Mouse (Mus musculus) gastrocnemius, postnatal 4 days (tissue): ENCODE data around the gene Gm13691. TPM values are rescaled to one million over a fixed set of nuclear protein-coding genes. Genes with fewer than 3 reads are reported as not detected.
"Not testable (repeated sequence)": the region's sequence is repeated elsewhere in the genome, so short reads cannot be mapped to it uniquely, and the experiment has no call there.

Source experiments
- DNase-seq, 2 experiments: peaks; one replicate each; pipeline ENCODE4 v3.0.0; 2021 to 2022; ENCODE audit warnings: low spot score in 2 of 2, mixed read lengths in 2 of 2
- long read RNA-seq, 2 experiments: library from polyadenylated mRNA; stranded (forward); transcript quantifications; one replicate each; pipeline ENCODE4 v2.0.0; 2021
- total RNA-seq, 2 experiments: library from RNA; stranded (reverse); gene quantifications; 2 replicates each; pipeline ENCODE4 v1.2.3; 2021

The Gm13691 gene
- 1 to 10 TPM; 1.2 to 1.5 TPM for total RNA-seq
- long read RNA-seq, experiment 1, partial matches to known transcripts: 0 of 1 reads
- long read RNA-seq, experiment 1, other reads (novel, unspliced or antisense): 0 of 1 reads
- long read RNA-seq, experiment 2: 0 reads

DNA sequence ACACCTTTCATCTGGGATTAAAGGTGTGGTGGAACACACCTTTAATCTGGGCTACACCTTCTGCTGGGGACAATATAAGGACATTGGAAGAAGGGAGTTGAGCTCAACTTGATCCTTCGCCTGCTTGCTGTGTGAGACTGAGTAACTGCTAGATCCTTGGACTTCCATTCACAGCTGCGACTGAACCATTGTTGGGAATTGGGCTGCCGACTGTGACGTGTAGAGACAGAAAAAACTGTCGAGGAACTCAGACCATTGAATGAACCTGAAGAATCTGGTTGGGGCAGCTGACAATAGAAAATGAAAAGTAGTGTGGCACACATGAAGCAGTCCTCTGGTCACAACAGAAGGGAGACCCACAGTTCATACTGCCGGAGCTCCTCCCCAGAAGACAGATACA lies at the start of gene Gm13691:
Gene Gm13691 (plus strand): TSS at position 301 of the 400 bp plus-strand sequence.
- DNase-seq: not testable (repeated sequence)

DNA sequence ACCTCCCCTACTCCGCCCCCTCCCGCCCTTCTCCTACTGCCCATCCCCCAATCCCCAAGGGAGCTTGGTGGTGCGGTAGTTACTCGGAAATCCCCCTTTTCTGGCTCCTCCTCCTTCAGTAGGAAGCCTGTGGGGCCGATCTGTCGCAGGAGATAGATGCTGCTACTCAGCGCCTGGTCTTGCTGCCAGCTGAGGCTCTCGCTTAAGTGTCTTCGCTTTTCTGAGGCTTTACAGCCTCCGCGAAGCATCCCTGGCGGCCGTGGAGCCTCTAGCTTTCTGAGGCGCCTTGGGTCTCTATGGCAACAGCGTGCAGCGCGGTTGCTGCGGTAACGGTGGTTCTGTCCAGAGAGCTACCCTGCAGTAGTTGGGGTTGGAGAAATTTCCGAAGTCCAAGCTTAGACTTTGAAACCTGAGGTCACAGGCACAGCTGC lies 49.4 kb upstream of the Gm13691 start, which contains the start of gene Zswim2:
Gene Zswim2 (minus strand): TSS at position 298 of the 431 bp plus-strand sequence.
- DNase-seq: peak in 1 of 2 experiments; percentile 36

DNA sequence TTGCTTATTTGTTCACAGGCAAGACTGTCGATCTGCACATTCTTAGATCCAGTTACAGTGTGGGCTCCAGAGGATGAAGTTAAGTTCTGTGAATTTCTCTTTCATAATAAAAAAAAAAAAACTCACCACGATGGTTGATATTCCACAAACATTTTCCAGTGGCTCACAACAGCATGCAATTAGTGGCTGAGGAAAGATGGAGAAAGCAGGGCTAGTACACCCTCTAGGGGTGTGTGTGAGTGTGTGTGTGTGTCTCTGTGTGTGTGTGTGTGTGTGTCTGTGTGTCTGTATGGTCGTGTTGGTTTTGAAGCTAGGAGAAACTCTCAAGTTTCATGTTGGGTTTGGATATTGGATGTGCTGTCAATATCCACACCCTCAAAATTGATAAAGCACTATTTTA lies 49.0 kb upstream of the Gm13691 start:
- DNase-seq: no peak

DNA sequence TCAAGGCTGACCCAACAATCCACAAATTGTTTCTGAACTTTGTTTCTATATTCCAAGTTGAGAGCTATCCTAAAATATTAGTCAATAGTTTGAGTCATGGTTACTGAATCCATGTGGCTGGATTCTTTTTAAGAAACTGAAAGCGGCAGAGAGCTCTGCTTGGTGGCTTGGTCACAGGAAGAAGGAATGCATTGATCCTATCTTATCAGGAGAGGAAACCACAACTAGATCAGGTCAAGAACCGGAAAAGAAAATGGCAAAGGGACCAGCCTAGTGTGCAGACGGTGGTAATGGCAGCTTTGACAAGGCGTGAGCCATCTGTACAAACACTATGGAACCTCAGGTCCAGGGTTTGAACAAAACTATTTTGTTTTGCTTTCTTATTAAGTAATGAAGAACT lies 48.6 kb upstream of the Gm13691 start:
- DNase-seq: no peak

DNA sequence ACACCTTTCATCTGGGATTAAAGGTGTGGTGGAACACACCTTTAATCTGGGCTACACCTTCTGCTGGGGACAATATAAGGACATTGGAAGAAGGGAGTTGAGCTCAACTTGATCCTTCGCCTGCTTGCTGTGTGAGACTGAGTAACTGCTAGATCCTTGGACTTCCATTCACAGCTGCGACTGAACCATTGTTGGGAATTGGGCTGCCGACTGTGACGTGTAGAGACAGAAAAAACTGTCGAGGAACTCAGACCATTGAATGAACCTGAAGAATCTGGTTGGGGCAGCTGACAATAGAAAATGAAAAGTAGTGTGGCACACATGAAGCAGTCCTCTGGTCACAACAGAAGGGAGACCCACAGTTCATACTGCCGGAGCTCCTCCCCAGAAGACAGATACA lies 35.0 kb upstream of the Gm13691 start, which contains the start of gene Gm13698:
Gene Gm13698 (plus strand): TSS at position 301 of the 400 bp plus-strand sequence.
- DNase-seq: not testable (repeated sequence)

DNA sequence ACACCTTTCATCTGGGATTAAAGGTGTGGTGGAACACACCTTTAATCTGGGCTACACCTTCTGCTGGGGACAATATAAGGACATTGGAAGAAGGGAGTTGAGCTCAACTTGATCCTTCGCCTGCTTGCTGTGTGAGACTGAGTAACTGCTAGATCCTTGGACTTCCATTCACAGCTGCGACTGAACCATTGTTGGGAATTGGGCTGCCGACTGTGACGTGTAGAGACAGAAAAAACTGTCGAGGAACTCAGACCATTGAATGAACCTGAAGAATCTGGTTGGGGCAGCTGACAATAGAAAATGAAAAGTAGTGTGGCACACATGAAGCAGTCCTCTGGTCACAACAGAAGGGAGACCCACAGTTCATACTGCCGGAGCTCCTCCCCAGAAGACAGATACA lies 29.1 kb upstream of the Gm13691 start, which contains the start of gene Gm13693:
Gene Gm13693 (plus strand): TSS at position 301 of the 400 bp plus-strand sequence.
- not testable (repeated sequence) for DNase-seq

DNA sequence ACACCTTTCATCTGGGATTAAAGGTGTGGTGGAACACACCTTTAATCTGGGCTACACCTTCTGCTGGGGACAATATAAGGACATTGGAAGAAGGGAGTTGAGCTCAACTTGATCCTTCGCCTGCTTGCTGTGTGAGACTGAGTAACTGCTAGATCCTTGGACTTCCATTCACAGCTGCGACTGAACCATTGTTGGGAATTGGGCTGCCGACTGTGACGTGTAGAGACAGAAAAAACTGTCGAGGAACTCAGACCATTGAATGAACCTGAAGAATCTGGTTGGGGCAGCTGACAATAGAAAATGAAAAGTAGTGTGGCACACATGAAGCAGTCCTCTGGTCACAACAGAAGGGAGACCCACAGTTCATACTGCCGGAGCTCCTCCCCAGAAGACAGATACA lies 23.3 kb upstream of the Gm13691 start, which contains the start of gene Gm13695:
Gene Gm13695 (plus strand): TSS at position 301 of the 400 bp plus-strand sequence.
- not testable (repeated sequence) for DNase-seq

DNA sequence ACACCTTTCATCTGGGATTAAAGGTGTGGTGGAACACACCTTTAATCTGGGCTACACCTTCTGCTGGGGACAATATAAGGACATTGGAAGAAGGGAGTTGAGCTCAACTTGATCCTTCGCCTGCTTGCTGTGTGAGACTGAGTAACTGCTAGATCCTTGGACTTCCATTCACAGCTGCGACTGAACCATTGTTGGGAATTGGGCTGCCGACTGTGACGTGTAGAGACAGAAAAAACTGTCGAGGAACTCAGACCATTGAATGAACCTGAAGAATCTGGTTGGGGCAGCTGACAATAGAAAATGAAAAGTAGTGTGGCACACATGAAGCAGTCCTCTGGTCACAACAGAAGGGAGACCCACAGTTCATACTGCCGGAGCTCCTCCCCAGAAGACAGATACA lies 17.5 kb upstream of the Gm13691 start, which contains the start of gene Gm13696:
Gene Gm13696 (plus strand): TSS at position 301 of the 400 bp plus-strand sequence.
- not testable (repeated sequence) for DNase-seq

DNA sequence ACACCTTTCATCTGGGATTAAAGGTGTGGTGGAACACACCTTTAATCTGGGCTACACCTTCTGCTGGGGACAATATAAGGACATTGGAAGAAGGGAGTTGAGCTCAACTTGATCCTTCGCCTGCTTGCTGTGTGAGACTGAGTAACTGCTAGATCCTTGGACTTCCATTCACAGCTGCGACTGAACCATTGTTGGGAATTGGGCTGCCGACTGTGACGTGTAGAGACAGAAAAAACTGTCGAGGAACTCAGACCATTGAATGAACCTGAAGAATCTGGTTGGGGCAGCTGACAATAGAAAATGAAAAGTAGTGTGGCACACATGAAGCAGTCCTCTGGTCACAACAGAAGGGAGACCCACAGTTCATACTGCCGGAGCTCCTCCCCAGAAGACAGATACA lies 11.7 kb upstream of the Gm13691 start, which contains the start of gene Gm13694:
Gene Gm13694 (plus strand): TSS at position 301 of the 400 bp plus-strand sequence.
- not testable (repeated sequence) for DNase-seq

DNA sequence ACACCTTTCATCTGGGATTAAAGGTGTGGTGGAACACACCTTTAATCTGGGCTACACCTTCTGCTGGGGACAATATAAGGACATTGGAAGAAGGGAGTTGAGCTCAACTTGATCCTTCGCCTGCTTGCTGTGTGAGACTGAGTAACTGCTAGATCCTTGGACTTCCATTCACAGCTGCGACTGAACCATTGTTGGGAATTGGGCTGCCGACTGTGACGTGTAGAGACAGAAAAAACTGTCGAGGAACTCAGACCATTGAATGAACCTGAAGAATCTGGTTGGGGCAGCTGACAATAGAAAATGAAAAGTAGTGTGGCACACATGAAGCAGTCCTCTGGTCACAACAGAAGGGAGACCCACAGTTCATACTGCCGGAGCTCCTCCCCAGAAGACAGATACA lies 5.9 kb upstream of the Gm13691 start, which contains the start of gene Gm13697:
Gene Gm13697 (plus strand): TSS at position 301 of the 400 bp plus-strand sequence.
- not testable (repeated sequence) for DNase-seq

DNA sequence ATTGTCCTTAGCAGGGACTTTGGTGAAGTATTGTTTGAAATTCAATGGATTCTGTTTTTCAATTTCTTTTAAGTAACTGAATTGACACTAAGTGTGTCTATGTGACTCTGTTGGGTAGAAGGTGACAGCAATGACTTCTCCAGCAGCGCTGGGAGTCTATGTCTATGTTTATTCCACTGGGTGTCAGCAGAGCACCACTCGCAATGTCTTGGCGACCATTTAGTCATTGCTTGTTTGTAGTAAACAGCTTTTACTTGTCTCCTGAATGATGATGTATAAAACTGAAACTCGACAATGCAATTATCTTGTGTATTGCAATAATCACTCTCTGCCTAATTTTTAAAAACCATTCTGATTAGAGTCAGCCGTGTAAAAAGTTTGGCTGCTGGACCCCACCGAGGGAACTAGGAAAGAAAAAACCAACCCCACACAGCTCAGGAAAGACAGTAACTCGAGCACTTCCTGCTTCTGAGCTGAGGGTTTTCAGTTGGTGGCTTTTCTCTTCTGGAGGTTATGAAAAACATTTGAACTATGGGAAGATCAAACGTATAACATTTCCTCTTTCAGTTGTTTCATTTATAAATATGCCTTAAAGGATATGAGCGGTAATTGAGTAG lies 3.4 kb downstream of the Gm13691 start:
- not testable (repeated sequence) for DNase-seq

DNA sequence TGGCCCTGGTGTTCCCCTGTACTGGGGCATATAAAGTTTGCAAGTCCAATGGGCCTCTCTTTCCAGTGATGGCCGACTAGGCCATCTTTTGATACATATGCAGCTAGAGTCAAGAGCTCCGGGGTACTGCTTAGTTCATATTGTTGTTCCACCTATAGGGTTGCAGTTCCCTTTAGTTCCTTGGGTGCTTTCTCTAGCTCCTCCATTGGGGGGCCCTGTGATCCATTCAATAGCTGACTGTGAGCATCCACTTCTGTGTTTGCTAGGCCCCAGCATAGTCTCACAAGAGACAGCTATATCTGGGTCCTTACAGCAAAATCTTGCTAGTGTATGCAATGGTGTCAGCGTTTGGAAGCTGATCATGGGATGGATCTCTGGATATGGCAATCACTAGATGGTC lies 4.2 kb downstream of the Gm13691 start:
- DNase-seq: not testable (repeated sequence)

DNA sequence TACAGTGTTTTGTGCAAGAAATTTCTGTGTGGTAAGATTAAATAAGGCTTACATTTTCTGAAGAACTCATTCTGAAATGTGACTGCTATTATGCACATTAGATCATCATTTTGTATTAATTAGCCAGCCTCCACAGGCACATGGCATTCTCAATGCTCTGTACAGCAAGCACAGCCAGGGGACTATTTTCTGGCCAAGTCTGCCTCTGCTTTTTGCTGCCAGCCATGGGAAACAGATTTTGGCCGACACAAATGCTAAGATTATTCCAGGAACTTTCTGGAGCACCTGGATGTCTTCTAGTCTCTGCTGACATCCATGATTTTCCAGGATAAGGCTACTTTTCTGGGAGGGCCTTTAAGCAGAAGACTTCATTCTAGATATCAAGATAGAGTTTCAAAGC lies 18.6 kb downstream of the Gm13691 start:
- DNase-seq: no peak

DNA sequence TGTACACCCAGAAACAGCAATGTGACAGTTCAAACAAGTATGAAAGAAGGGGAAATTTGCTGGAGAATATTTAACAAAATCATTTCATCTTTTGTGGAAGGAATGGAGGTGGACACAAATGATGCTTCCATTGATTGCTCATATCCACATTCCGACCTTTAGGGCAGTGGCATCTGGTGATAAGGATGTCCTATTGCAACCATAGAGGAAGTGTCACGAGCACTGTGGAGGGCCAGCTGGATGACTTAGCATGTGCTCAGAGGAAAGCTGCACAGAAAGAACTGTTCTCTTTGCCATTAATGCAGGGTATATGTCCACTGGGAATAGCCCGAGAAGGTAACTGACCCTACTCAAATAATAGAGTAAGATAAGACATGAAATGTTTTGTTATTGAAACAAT lies 19.5 kb downstream of the Gm13691 start:
- DNase-seq: no peak

DNA sequence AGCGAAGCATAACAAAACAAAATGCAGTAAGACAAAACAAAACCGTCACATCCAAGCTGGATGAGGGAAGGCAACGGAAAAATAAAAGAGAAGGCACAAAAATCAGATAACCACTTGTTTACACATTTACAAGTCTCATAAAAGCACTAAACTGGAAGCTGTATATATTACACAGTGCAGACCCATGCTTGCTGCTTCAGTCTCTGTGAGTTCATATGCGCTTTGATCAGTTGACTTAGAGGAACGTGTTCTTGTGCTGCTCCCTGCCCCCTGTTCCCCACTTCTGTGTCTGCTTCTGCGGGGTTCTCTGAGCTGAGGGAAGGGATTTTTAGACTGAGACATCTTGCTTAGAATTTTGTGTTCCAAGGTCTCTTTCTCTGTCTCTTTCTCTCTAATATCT lies 24.2 kb downstream of the Gm13691 start:
- DNase-seq: no peak

DNA sequence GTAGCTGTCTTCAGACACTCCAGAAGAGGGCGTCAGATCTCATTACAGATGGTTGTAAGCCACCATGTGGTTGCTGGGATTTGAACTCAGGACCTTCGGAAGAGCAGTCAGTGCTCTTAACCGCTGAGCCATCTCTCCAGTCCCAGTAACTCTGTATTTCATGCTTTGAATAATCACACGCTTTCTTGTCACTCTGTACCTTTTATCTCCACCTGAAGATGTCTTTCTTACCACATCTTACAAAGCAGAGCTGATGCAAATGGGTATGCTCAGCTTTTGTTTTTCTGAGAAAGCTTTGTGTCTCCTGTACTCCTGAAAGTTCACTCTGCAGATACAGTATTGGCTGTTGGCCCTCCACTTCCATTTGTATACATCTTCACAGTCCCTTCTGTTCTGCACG lies 25.9 kb downstream of the Gm13691 start:
- DNase-seq: not testable (repeated sequence)

DNA sequence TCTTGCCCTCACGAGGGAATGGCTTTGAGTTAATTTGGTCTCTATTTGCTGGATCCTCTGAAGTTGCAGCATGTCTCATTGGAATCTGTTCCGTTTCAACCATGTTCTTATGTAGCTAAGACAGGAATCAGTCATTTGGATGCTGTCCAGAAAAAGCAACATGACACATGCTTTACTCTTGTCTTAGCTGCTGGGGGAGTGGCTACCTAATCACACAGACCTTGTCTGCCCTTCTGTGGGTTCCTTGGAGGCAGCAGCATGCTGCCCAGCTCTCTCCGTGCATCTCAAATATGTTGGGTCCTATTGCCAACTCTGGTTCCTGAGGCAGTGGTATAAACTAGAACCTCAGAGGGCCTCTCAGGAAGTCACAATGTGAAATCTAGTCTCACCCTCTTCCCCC lies 28.0 kb downstream of the Gm13691 start:
- no peak for DNase-seq

DNA sequence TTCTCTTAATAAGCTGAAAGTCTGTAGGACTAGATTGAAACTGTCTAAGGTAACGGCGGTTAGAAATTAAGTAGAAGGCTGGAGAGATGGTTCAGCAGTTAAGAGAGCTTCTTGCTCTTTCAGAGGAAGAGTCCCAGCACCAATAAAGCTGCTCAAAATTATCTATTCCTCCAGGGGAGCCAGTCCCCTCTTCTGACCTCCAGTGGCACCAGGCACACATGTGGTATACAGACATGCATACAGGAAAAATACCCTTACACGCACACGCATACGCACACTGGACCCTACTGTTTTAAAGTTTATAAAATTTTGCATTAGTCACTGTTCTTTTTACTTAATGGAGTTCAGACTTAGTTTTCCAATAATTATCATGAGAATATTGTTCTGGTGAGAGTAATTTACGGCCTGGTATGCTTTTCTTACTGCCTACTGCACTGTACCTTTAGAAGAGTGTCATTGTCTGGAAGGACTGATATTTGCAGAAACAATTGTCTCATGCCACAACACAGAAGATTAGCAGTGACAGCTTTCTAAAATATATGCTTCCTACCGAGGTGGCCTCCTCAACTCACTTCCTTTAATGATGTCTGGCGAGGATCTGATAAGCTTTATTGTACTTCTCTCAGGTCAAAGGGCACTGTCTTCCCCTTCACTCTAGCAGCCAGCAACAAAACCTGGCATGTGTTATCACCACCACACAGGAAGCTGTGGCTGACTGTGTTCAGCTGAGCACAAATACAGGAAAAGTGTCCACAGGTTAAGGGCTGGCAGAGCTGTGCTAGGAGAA lies 29.4 kb downstream of the Gm13691 start:
- DNase-seq: no peak

DNA sequence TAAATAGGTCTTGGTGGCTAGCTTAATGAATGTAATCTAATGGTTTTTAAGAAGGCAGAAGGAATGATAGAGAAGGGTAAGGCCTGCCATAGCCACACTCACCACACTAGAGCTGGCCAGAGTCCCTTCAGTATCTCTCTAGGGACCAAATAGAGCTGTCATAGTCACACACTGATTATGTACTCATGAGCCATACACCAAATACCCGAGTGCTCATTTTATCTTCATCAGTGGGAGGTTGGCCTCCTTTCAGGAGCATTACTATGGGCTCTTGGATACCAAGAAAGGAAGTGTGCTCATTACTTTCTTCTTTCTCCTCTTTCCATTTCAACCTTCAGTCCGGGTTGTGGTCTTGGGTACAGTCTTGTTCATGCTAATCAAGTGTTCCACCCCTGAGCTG lies 31.6 kb downstream of the Gm13691 start:
- DNase-seq: no peak

DNA sequence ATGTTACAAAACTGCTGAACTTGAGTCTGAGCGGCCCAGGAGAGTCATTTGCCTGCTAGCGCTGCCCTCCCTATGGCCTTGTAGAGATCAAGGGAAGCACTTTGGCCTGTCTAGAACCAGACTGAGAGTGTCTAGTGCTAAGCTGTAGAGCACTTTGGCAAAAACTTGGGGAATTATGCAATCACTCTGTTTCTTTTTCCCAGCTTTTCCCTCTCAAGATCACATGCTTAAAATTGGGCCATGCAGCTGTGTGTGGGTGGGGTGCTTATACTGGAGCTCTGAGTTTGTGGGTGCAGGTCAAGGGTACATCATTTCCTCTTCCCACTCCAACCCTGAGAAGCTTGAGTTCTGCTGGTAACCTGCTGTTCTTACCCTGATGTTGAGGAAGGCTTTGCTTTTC lies 32.6 kb downstream of the Gm13691 start:
- peak in 1 of 2 experiments; percentile 22 for DNase-seq

DNA sequence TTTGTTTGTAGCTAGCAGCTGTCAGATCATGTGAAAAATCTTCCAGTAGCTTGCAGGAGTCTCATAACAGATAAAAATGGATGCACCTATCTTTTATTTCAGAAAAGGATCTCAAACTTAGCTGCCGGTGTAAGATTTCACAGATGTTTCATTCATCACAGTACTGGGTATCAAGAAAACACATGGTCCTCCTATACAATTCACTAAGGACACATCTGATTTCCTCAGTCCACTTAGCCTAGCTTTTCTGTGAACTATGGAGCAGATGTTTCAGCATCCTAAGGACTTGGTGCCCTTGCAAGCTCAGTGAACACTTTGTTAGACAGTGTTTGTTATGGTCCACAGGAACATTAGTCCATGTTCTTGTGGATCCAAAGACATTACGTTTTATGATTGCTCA lies 33.0 kb downstream of the Gm13691 start:
- DNase-seq: no peak

DNA sequence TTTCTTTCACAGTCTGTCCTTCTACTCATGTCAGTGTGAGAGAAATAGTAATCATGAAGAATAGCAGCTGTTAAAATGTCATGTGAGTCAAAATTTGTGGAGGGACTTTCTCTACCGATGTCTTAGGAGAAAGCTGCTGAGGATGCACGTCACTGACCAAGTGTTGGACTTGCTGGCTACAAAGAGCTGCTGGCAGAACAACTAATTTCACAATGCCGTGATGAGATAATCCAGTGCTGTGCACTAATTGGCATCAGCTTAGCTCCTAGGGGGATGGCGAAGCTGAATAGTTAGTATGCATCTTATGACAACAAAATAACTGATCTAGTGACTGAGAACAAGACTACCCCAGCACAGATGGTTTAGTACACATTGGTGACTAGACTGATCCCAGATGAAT lies 34.9 kb downstream of the Gm13691 start:
- no peak for DNase-seq
